Mouse (Mus musculus) liver, embryonic 14.5 days (tissue): ENCODE measurements around the gene Shank2. TPM values are rescaled to one million over a fixed set of nuclear protein-coding genes. Genes with fewer than 3 reads are reported as not detected.
A peak's percentile ranks its signal among the peaks of the same experiment; 100 is the strongest.

Experiments
- ATAC-seq: fragments of 200-750 bp; cut with Nextera tagmentation; 2 replicates; pipeline ENCODE4 v1.8.0; 2017; ENCODE audit warnings: moderate number of reproducible peaks, mild to moderate bottlenecking, moderate library complexity; ENCODE audit not compliant: insufficient read depth
- DNase-seq, 3 experiments: peaks; one replicate each; pipeline ENCODE4 v3.0.0-alpha.2; 2012 to 2013; ENCODE audit warnings: low read depth in 3 of 3, low spot score in 3 of 3
- H3K27ac ChIP-seq: fragments of 300-500 bp; sonication (generic); 2 replicates; pipeline ENCODE4 v1.5.1; 2014; ENCODE audit warnings: moderate library complexity, mild to moderate bottlenecking, control low read depth, inconsistent platforms
- H3K27me3 ChIP-seq: fragments of 300-500 bp; sonication (generic); 2 replicates; pipeline ENCODE4 v1.6.1; 2014; ENCODE audit warnings: mild to moderate bottlenecking, low read length, moderate library complexity; ENCODE audit not compliant: control insufficient read depth, insufficient read depth
- H3K36me3 ChIP-seq: fragments of 300-500 bp; sonication (generic); replicated peaks from 2 replicates; pipeline ENCODE4 v1.6.1; 2014; ENCODE audit warnings: low read depth; ENCODE audit not compliant: control insufficient read depth, insufficient read depth
- H3K4me1 ChIP-seq, 2 experiments: fragments of 200-500 bp in 1 of 2; fragments of 300-500 bp in 1 of 2; sonication (generic) in 1 of 2; replicated peaks; 2 replicates each; pipeline ENCODE4 v1.6.1; 2012 to 2014; ENCODE audit warnings: antibody characterized with exemption in 1 of 2, inconsistent platforms in 1 of 2, low read length in 1 of 2; ENCODE audit not compliant: control insufficient read depth in 2 of 2, insufficient read depth in 2 of 2
- H3K4me2 ChIP-seq: fragments of 300-500 bp; sonication (generic); 2 replicates; pipeline ENCODE4 v1.6.1; 2014; ENCODE audit warnings: low read depth, mild to moderate bottlenecking, control low read depth, moderate library complexity
- H3K4me3 ChIP-seq, 2 experiments: fragments of 200-500 bp in 1 of 2; fragments of 300-500 bp in 1 of 2; sonication (generic) in 1 of 2; 2 replicates each; pipeline ENCODE4 v1.5.1; 2012 to 2014; ENCODE audit warnings: low read depth in 2 of 2, low read length in 2 of 2, mild to moderate bottlenecking in 2 of 2, control low read depth in 1 of 2, inconsistent platforms in 1 of 2, moderate library complexity in 1 of 2; ENCODE audit not compliant: insufficient read depth in 1 of 2
- H3K9ac ChIP-seq: fragments of 300-500 bp; sonication (generic); replicated peaks from 2 replicates; pipeline ENCODE4 v1.6.1; 2014; ENCODE audit warnings: mild to moderate bottlenecking, control low read depth, moderate library complexity
- H3K9me3 ChIP-seq: fragments of 300-500 bp; sonication (generic); 2 replicates; pipeline ENCODE4 v1.6.1; 2016; ENCODE audit warnings: low read length, mixed read lengths; ENCODE audit not compliant: control insufficient read depth
- CTCF ChIP-seq: IDR thresholded peaks from 2 replicates; pipeline ENCODE4 v1.5.1; 2016; ENCODE audit warnings: antibody characterized with exemption, low read depth, control low read depth
- EP300 ChIP-seq: IDR thresholded peaks from 2 replicates; pipeline ENCODE4 v1.6.1; 2016; ENCODE audit warnings: antibody characterized with exemption, low read depth
- WGBS: fragments of 180-500 bp; shearing (Covaris S2); extraction: QIAGEN DNeasy Blood & Tissue Kit; methylation state at CpG from one replicate; pipeline ENCODE4 v1.1.7; 2014; ENCODE audit not compliant: insufficient replicate concordance; 5-methylcytosine and 5-hydroxymethylcytosine counted together
- polyA plus RNA-seq, 2 experiments: library from polyadenylated mRNA; depleted of rRNA in 1 of 2; stranded (reverse) in 1 of 2; unstranded in 1 of 2; fragments of >200 nt; fragmentation: Nextera tagmentation in 1 of 2; extraction: Ambion mirVana in 1 of 2; gene quantifications; 2 replicates each; pipeline versions ENCODE4 v1.2.1 to v1.2.3; 2012 to 2014

Shank2 gene
- polyA plus RNA-seq, 2 experiments, result 0.17 to 0.35 TPM

DNA sequence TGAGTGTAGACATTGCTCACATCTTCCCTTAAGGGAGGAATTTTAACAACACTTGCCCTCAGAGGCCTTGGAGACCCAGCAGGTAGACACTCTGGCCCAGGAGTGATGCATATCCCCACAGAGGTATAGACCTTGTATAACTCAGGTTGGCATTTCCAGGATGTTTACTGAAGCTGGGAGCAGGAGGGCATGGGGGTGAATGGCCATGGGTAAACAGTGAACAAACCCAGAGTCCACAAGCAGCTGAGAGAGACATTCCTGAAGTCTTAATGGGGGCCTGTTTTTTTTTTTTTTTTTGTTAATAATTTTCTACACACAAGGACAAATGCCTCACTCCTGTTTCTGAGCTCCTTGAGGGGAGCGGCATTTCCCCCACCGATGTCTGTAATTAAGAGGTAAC, 15.4 kb upstream of the Shank2 start:
- ATAC-seq, result no peak
- H3K27me3 ChIP-seq, result no peaks in the 10 kb centered on the region
- H3K4me2 ChIP-seq, result no peak overlapping the region
- no peak overlapping the region for H3K27ac ChIP-seq
- no peak for TF ChIP-seq CTCF
- TF ChIP-seq EP300, result no peak
- H3K9me3 ChIP-seq, result no peaks in the 10 kb centered on the region
- no peak overlapping the region for H3K9ac ChIP-seq
- H3K4me1 ChIP-seq, result peaks cover 0 to 1% of the 10 kb centered on the region in 2 experiments; a peak in 1 of 4 replicates
- 54% methylated on average over 2 of the region's 2 CpGs for WGBS
- no peak for DNase-seq
- no peaks in the 10 kb centered on the region for H3K36me3 ChIP-seq
- H3K4me3 ChIP-seq, result no peak overlapping the region

DNA sequence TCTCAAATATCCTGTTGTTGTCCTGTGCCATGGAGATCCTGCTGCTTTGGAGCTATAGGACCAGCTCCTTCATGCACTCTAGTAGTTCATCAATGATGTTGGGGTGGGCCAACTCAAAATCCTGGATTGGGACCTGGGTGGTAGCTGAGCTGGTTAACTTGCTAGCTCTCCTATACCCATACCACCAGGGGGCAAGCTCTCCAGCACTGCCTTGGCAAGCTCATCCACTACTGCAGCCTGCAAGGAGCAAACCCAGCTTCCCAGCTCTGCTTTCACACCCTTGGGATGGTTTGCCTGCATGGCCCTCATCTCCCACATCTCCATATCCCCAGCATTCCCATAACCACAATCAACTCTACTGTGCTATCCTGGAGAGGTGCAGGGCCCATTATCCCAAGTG, 10.6 kb upstream of the Shank2 start:
- Histone ChIP-seq H3K4me1 (no peaks in the 10 kb centered on the region), H3K9ac (no peak overlapping the region), H3K27me3 (no peaks in the 10 kb centered on the region), H3K27ac (no peak overlapping the region), H3K4me2 (no peak overlapping the region), H3K4me3 (no peak overlapping the region), H3K36me3 (no peaks in the 10 kb centered on the region), H3K9me3 (no peaks in the 10 kb centered on the region)
- DNase-seq (no peak), ATAC-seq (no peak)
- TF ChIP-seq EP300 (no peak), CTCF (peak; percentile 22; the same call in 1 of the 2 replicates)

DNA sequence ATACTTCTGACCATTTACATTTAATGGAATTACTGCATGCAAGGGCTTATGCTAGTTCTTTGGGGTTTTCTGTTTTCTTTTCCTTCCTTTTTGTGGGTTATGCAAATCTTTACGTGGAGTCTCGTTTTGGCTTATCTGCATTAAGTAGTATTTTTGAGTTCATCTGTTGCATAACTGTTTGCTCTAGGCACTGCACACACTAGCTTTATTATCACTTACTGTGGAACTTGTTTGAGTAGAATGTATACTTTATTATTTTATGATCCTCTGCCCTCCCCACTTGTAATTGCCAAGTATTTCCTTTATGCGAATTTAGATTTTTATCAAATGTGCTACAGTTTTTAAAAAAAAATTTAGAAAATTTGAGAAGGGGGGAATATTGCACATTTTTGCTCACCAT, 2.7 kb upstream of the Shank2 start:
- Histone ChIP-seq H3K4me2 (no peak overlapping the region), H3K4me3 (no peak overlapping the region), H3K9me3 (no peaks in the 10 kb centered on the region), H3K27me3 (no peaks in the 10 kb centered on the region), H3K36me3 (no peaks in the 10 kb centered on the region), H3K9ac (no peak overlapping the region), H3K27ac (no peak overlapping the region), H3K4me1 (no peaks in the 10 kb centered on the region)
- TF ChIP-seq CTCF, result no peak
- no peak for TF ChIP-seq EP300
- no peak for ATAC-seq
- WGBS, result 49% methylated on average over 3 of the region's 3 CpGs
- DNase-seq, result no peak

DNA sequence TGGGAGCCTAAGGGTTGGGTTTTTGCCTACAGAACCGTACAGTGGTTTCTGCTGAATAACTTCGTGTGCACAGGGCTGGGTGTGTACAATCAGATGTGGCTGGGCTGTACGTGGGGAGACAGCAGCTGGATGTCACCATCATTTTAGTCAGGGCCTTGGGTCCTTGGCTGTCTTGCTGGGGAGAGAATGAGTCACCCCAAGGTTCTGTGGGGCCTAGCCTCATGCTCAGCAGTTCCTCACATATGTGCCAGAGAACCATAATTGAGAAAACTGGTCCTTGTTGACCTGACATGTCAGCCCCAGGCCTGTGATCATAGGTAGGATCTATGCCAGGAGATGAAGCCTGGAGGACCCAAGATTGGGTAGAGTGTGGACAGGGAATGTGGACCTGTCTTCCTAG, 1.7 kb downstream of the Shank2 start:
- H3K27me3 ChIP-seq, result no peaks in the 10 kb centered on the region
- no peaks in the 10 kb centered on the region for H3K9me3 ChIP-seq
- 49% methylated on average over 3 of the region's 3 CpGs for WGBS
- no peak overlapping the region for H3K4me3 ChIP-seq
- H3K4me1 ChIP-seq, result 0 out of 4 replicates have a peak, but pooled peaks cover 0 to 3% of the 10 kb centered on the region in 2 experiments
- no peak overlapping the region for H3K4me2 ChIP-seq
- ATAC-seq (no peak), DNase-seq (no peak)
- H3K9ac ChIP-seq, result no peak overlapping the region
- no peak overlapping the region for H3K27ac ChIP-seq
- no peak for TF ChIP-seq EP300
- TF ChIP-seq CTCF, result no peak
- H3K36me3 ChIP-seq, result no peaks in the 10 kb centered on the region

DNA sequence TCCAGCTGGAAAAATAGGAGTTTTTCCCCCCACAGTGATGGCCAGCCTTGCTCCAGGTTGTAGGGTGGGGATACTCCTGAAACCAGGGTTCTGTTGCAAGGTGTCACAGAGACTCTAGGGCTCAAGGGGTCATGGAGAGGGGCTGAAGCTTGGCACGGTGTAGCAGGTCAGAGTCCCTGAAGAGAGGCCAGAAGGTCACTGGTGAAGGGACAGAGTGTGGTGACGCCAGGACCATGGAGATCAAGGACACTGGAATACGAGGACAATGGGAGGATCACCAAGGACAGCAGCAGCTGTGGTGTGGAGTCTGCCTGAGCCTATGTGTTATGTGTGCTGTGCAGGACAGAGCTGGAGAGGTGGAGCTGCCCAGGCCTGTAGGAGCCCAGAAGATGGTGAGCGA, 6.4 kb downstream of the Shank2 start:
- DNase-seq, result no peak
- no peak overlapping the region for H3K4me2 ChIP-seq
- H3K4me1 ChIP-seq, result 0 out of 4 replicates have a peak, but pooled peaks cover 0 to 3% of the 10 kb centered on the region in 2 experiments
- no peak overlapping the region for H3K9ac ChIP-seq
- TF ChIP-seq CTCF (no peak), EP300 (no peak)
- WGBS, result 45% methylated on average over 4 of the region's 4 CpGs
- no peaks in the 10 kb centered on the region for H3K36me3 ChIP-seq
- no peak overlapping the region for H3K27ac ChIP-seq
- no peak for ATAC-seq
- H3K4me3 ChIP-seq, result no peak overlapping the region
- no peaks in the 10 kb centered on the region for H3K27me3 ChIP-seq
- no peaks in the 10 kb centered on the region for H3K9me3 ChIP-seq
